Mouse (Mus musculus): ENCODE data around the gene Rbm20. TPM values are rescaled to one million over a fixed set of nuclear protein-coding genes. Genes with fewer than 3 reads are reported as not detected.
"Not testable (repeated sequence)": the region's sequence is repeated elsewhere in the genome, so short reads cannot be mapped to it uniquely, and the experiment has no call there.

The Rbm20 gene
- total RNA-seq, 2 experiments from 2014 or later = 61.5 to 72.2 TPM

GRCm38 (mm10) chr19:53800365-53800999 is 123.4 kb downstream of the Rbm20 start:
- intact Hi-C loops (cut with DNase I; ENCODE audit: low total_unique reads) = no loop called here
- DNase-seq = no peak

- DNase-seq = no peak
- intact Hi-C loops (cut with DNase I; ENCODE audit: low total_unique reads) = no loop called here
Measured at GRCm38 (mm10) chr19:53801380-53801779, 124.3 kb downstream of the Rbm20 start.

- intact Hi-C loops (cut with DNase I; ENCODE audit: low total_unique reads) = no loop called here
- no peak for DNase-seq
Measured at GRCm38 (mm10) chr19:53801789-53802683, 124.9 kb downstream of the Rbm20 start.

GRCm38 (mm10) chr19:53803954-53804353 is 126.8 kb downstream of the Rbm20 start:
- intact Hi-C loops (cut with DNase I; ENCODE audit: low total_unique reads) = no loop called here

GRCm38 (mm10) chr19:53805063-53805462 is 128.0 kb downstream of the Rbm20 start:
- DNase-seq = no peak
- intact Hi-C loops (cut with DNase I; ENCODE audit: low total_unique reads) = no loop called here

More at GRCm38 (mm10) chr19:53803954-53804353, 126.8 kb downstream of the Rbm20 start:
- no peak for DNase-seq

- intact Hi-C loops (cut with DNase I; ENCODE audit: low total_unique reads) = no loop called here
- no peak for DNase-seq
Measured at GRCm38 (mm10) chr19:53806126-53806525, 129.0 kb downstream of the Rbm20 start.

- intact Hi-C loops (cut with DNase I; ENCODE audit: low total_unique reads); DNase-seq: not testable (repeated sequence)
Measured at GRCm38 (mm10) chr19:53806526-53807275, 129.6 kb downstream of the Rbm20 start.

- DNase-seq = no peak
- intact Hi-C loops (cut with DNase I; ENCODE audit: low total_unique reads) = no loop called here
Measured at GRCm38 (mm10) chr19:53807276-53807801, 130.2 kb downstream of the Rbm20 start.

- DNase-seq = no peak
- intact Hi-C loops (cut with DNase I; ENCODE audit: low total_unique reads) = no loop called here
Measured at GRCm38 (mm10) chr19:53808041-53808777, 131.1 kb downstream of the Rbm20 start.

- intact Hi-C loops (cut with DNase I; ENCODE audit: low total_unique reads) = no loop called here
- DNase-seq = no peak
Measured at GRCm38 (mm10) chr19:53809185-53809861, 132.2 kb downstream of the Rbm20 start.

GRCm38 (mm10) chr19:53810024-53810423 is 132.9 kb downstream of the Rbm20 start:
- intact Hi-C loops (cut with DNase I; ENCODE audit: low total_unique reads) = no loop called here
- DNase-seq = no peak

GRCm38 (mm10) chr19:53810584-53810983 is 133.5 kb downstream of the Rbm20 start:
- DNase-seq = no peak
- intact Hi-C loops (cut with DNase I; ENCODE audit: low total_unique reads) = no loop called here

- intact Hi-C loops (cut with DNase I; ENCODE audit: low total_unique reads) = no loop called here
- no peak for DNase-seq
Measured at GRCm38 (mm10) chr19:53813576-53813975, 136.5 kb downstream of the Rbm20 start.

- intact Hi-C loops (cut with DNase I; ENCODE audit: low total_unique reads) = no loop called here
- DNase-seq = no peak
Measured at GRCm38 (mm10) chr19:53815714-53816113, 138.6 kb downstream of the Rbm20 start.

- no peak for DNase-seq
- intact Hi-C loops (cut with DNase I; ENCODE audit: low total_unique reads) = no loop called here
Measured at GRCm38 (mm10) chr19:53816242-53816641, 139.1 kb downstream of the Rbm20 start.

- intact Hi-C loops (cut with DNase I; ENCODE audit: low total_unique reads) = no loop called here
- DNase-seq = no peak
Measured at GRCm38 (mm10) chr19:53819299-53819698, 142.2 kb downstream of the Rbm20 start.

GRCm38 (mm10) chr19:53821241-53822120 is 144.4 kb downstream of the Rbm20 start:
- intact Hi-C loops (cut with DNase I; ENCODE audit: low total_unique reads) = no loop called here
- DNase-seq = no peak

GRCm38 (mm10) chr19:53823847-53824246 is 146.7 kb downstream of the Rbm20 start:
- no peak for DNase-seq
- intact Hi-C loops (cut with DNase I; ENCODE audit: low total_unique reads) = no loop called here

Measured in gastrocnemius, postnatal 14 days (tissue).